Mouse (Mus musculus): ENCODE results near the gene Actr2. TPM values are rescaled to one million over a fixed set of nuclear protein-coding genes. Genes with fewer than 3 reads are reported as not detected.
A peak's percentile ranks its signal among the peaks of the same experiment; 100 is the strongest.
"Not testable (repeated sequence)": the region's sequence is repeated elsewhere in the genome, so short reads cannot be mapped to it uniquely, and the experiment has no call there.

The Actr2 gene
- 126 and 335 TPM in 2 replicates for polyA plus RNA-seq (2012; ENCODE audit: insufficient read depth, insufficient read length, low replicate concordance, missing spikeins)

DNA sequence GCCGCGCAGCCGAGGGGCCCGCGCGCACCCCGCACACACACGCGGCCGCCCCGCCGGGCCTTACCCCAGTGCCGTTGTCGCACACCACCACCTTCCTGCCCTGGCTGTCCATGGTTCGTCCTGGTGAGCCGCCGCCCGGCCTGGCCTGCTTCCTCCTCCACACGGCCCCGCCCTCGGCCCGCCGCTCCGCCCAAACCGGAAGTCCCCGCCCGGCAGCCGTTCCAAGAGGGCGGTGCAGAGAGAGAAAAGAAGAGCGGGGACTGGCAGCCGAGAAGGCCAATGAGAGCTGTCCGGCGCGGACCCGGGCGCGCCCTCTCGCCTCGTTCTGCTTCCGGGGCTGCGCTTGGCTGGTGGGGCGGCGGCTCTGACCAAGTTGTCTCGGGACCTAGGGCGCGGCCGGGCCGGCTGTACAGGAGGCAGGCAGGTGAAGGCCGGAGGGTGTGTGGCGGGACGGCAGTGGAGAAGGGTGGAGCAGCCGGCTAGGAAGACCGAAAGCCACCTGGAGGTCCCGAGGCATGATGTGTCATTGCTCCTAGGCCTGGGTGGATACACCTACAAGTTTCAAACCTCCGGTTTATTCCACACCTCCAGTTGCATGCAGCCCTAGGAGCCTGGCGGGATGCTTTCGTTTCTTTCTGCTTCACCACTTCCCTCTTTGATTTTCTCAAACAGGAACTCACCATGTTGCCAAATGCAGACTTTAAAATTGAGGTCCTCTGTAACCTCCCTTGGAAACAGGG is at the start of gene Actr2:
TSS of gene Actr2 (minus strand) at position 173 of the 740 bp plus-strand sequence.
- WGBS, result under 1% methylated on average over 44 of the region's 57 CpGs
- peak within 1 kb of the TSS; percentile 95 for H3K4me3 ChIP-seq (ENCODE audit: insufficient read depth, low read depth, low read length)
- TF ChIP-seq POLR2A (IDR thresholded peaks at IDR 0.05; ENCODE audit: insufficient read depth, low read depth, low read length) (peak; percentile 82), CTCF (IDR thresholded peaks at IDR 0.05; ENCODE audit: insufficient read depth, low read depth, low read length) (no peak)
- peak within 1 kb of the TSS; percentile 82 for H3K27ac ChIP-seq (ENCODE audit: insufficient read depth, low read depth, low read length)
- H3K4me1 ChIP-seq (ENCODE audit: control insufficient read depth, insufficient read depth, low read length), result peaks cover 6% of the 10 kb centered on the region; the same call in 1 of the 2 replicates

DNA sequence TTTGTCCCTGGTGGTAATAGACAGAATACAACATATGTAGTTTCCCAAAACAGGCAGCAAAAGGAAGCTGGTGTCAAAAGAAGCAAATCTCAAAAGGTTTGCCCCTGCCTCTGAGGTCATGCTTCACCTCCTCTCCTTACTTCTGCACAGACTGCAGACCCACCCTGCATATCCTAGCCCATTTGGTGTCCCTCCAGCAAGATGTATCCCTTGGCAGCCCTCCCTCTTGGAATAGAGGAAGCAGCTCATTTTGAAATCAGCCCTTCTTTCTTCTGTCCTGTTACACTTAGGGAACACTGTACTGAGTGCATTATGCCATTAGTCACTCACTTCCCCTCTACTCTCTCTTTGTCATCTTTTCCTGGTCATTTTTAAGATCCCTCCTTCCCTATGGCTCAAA is 46.2 kb upstream of the Actr2 start:
- TF ChIP-seq CTCF (IDR thresholded peaks at IDR 0.05; ENCODE audit: insufficient read depth, low read depth, low read length) (no peak), POLR2A (IDR thresholded peaks at IDR 0.05; ENCODE audit: insufficient read depth, low read depth, low read length) (no peak)
- Histone ChIP-seq H3K4me3 (ENCODE audit: insufficient read depth, low read depth, low read length) (no peak overlapping the region), H3K4me1 (ENCODE audit: control insufficient read depth, insufficient read depth, low read length) (no peaks in the 10 kb centered on the region), H3K27ac (ENCODE audit: insufficient read depth, low read depth, low read length) (no peak overlapping the region)

DNA sequence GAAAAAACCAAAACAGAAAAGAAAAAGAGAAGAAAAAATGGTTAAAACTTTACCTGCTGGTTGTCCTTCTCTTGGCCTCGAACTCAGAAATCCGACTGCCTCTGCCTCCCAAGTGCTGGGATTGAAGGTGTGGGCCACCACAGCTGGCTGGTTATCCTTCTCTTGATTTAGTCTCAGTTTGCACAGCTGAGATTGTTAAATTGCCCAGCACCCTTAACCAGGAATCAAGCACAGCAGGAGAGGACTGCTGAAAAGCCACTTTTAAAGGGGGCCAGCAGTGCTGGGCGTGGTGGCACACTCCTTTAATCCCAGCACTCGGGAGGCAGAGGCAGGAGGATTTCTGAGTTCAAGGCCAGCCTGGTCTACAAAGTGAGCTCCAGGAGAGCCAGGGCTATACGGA is 40.8 kb upstream of the Actr2 start:
- H3K27ac ChIP-seq (ENCODE audit: insufficient read depth, low read depth, low read length); H3K4me3 ChIP-seq (ENCODE audit: insufficient read depth, low read depth, low read length); H3K4me1 ChIP-seq (ENCODE audit: control insufficient read depth, insufficient read depth, low read length): not testable (repeated sequence)
- WGBS, result 93% methylated on average over 5 of the region's 5 CpGs

DNA sequence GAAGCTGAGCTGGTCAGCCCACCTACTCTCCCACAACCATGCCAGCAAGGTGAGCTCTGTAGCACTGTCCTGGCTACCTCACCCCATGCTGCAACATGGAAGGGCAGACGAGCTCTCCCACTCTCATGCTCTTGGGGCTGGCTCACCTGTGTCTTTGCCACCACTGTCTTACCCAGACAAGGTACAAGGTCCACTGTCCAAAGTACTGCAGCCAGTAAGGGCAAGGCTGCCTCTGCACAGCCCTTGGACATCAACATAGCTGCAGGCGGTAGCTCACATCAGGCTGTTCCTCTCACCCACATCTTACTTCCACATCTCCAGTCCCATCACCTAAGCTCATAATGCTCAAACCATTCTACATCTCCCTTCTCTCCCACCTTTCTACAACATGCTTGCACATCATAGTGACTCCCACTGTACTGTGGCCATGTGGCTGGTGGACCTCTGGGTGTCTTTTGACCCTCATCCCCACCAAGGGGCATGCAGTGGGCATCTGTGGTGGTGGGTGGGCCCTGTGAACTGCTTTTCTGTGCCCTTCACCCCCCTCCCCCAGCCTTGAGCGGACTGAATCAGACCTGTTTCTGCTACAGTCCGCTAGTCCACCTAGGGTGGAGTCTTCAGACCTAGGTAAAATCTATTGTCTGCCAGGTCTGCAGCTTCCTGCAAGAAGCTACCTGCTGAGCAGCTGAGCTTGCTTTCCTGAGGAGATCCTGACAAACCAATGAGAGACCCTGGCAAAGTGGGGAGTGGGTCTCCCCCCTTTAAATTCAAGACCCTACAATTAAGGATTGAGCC is 39.6 kb upstream of the Actr2 start:
- H3K27ac ChIP-seq (ENCODE audit: insufficient read depth, low read depth, low read length), result no peak overlapping the region
- 93% methylated on average over 4 of the region's 4 CpGs for whole genome bisulfite sequencing
- H3K4me3 ChIP-seq (ENCODE audit: insufficient read depth, low read depth, low read length), result no peak overlapping the region
- no peaks in the 10 kb centered on the region for H3K4me1 ChIP-seq (ENCODE audit: control insufficient read depth, insufficient read depth, low read length)
- TF ChIP-seq CTCF (IDR thresholded peaks at IDR 0.05; ENCODE audit: insufficient read depth, low read depth, low read length), result no peak
- no peak for TF ChIP-seq POLR2A (IDR thresholded peaks at IDR 0.05; ENCODE audit: insufficient read depth, low read depth, low read length)

DNA sequence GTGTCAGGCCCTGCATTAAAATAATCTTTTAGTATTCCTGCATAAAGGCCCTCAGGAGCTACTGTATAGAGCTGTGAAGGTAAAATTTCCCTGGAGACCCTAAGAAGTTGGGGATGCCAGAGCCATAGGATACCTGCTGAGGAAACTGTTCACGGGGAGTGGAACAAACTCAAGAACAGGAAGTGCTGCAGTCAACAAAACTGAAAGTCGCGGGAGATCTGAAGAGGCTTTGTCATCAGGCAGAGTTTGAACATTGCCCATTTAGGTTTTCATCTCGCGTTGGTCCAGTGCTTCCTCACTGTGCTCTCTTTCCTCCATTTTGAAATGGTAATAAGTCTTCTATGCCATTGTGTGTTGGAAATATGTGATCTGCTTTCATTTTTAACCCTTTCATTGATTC is 38.6 kb upstream of the Actr2 start:
- no peak overlapping the region for H3K27ac ChIP-seq (ENCODE audit: insufficient read depth, low read depth, low read length)
- H3K4me1 ChIP-seq (ENCODE audit: control insufficient read depth, insufficient read depth, low read length), result no peaks in the 10 kb centered on the region
- WGBS, result 89% methylated on average over 5 of the region's 5 CpGs
- TF ChIP-seq CTCF (IDR thresholded peaks at IDR 0.05; ENCODE audit: insufficient read depth, low read depth, low read length) (no peak), POLR2A (IDR thresholded peaks at IDR 0.05; ENCODE audit: insufficient read depth, low read depth, low read length) (no peak)
- H3K4me3 ChIP-seq (ENCODE audit: insufficient read depth, low read depth, low read length), result no peak overlapping the region

DNA sequence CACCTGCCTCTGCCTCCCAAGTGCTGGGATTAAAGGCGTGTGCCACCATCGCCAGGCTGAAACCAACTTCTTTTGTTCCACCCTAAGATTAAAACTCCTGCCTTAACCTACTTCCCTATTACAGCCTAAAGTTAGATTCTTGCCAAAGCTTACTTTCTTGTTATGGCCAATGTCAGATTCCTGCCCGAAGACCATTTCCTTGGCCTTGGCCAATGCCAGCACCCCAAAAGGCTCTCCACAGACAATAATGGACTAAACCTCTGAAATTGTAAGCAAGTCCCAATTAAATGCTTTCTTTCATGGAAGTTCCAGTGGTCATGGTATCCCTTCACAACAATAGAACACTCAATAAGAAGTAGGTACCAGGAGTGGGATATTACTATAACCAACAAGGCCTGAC is 37.2 kb upstream of the Actr2 start:
- 97% methylated on average over 3 of the region's 3 CpGs for WGBS
- no peaks in the 10 kb centered on the region for H3K4me1 ChIP-seq (ENCODE audit: control insufficient read depth, insufficient read depth, low read length)
- H3K4me3 ChIP-seq (ENCODE audit: insufficient read depth, low read depth, low read length), result no peak overlapping the region
- no peak overlapping the region for H3K27ac ChIP-seq (ENCODE audit: insufficient read depth, low read depth, low read length)
- TF ChIP-seq POLR2A (IDR thresholded peaks at IDR 0.05; ENCODE audit: insufficient read depth, low read depth, low read length) (no peak), CTCF (IDR thresholded peaks at IDR 0.05; ENCODE audit: insufficient read depth, low read depth, low read length) (no peak)

DNA sequence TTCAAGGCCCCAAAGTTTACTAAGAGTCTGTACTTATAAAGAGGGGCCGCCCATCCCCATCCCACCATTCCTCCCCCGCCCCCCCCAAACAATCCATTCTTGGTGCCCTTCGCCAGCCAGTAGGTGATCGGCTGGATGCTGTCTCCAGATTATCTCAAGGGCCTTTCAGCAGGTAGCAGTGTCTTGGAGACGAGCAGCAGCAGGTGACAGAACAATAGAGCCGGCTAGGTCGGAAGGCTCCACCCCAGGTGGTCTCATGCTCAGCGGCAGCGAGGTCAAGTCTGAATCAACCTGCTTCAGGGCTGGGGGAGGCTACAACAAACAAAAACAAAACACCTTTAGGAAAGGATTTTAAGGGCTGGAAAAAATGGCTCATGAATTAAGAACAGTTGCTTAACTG is 32.7 kb upstream of the Actr2 start:
- Histone ChIP-seq H3K4me3 (ENCODE audit: insufficient read depth, low read depth, low read length) (no peak overlapping the region), H3K27ac (ENCODE audit: insufficient read depth, low read depth, low read length) (no peak overlapping the region), H3K4me1 (ENCODE audit: control insufficient read depth, insufficient read depth, low read length) (no peaks in the 10 kb centered on the region)
- TF ChIP-seq POLR2A (IDR thresholded peaks at IDR 0.05; ENCODE audit: insufficient read depth, low read depth, low read length) (no peak), CTCF (IDR thresholded peaks at IDR 0.05; ENCODE audit: insufficient read depth, low read depth, low read length) (no peak)
- WGBS, result 42% methylated on average over 9 of the region's 9 CpGs

DNA sequence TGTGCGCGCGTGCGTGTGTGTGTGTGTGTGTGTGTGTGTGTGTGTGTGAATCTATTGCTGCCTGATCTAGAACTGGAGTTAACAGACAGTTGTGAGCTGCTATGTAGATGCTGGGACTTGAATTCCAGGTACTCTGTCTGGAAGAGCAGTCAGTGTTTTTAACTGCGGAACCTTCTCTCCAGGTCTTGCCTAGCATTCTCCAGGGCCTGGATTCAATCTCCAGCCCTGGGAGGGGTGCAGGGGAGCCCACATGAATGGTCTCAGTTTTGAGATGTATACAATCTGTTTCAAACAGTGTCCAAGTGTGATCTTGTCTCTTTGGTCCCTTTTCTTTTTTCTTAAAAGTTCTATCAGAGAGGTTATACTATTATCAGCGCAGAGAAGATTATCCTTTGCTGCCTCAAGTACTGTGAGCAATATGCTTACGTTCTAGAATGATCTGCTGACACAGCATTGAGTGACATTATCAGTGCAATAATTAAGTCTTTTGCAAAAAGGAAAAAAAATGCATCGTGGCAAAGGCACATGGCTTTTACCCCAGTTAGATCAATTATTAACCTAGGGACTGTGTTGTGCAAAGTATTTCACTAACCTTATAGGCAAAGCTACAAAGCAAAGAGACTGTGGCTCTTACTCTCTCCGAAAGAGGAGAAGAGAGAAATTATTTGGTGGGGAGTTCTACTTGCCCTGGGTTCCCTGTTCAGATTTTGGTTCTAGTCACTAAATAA is 32.0 kb upstream of the Actr2 start:
- Histone ChIP-seq H3K4me3 (ENCODE audit: insufficient read depth, low read depth, low read length) (no peak overlapping the region), H3K27ac (ENCODE audit: insufficient read depth, low read depth, low read length) (no peak overlapping the region), H3K4me1 (ENCODE audit: control insufficient read depth, insufficient read depth, low read length) (no peaks in the 10 kb centered on the region)
- no peak for TF ChIP-seq CTCF (IDR thresholded peaks at IDR 0.05; ENCODE audit: insufficient read depth, low read depth, low read length)
- 90% methylated on average over 9 of the region's 9 CpGs for WGBS

DNA sequence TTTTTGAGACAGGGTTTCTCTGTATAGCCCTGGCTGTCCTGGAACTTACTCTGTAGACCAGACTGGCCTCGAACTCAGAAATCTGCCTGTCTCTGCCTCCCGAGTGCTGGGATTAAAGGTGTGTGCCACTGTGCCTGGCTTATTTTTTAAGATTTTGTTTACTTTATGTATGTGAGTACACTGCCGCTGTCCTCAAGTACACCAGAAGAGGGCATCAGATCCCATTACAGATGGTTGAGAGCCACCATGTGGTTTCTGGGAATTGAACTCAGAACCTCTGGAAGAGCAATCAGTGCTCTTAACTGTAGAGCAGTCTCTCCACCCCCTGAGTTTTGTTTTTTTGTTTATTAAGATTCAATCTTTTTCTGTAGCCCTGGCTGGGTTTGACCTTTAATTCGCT is 31.0 kb upstream of the Actr2 start:
- not testable (repeated sequence) for H3K27ac ChIP-seq (ENCODE audit: insufficient read depth, low read depth, low read length); H3K4me1 ChIP-seq (ENCODE audit: control insufficient read depth, insufficient read depth, low read length); H3K4me3 ChIP-seq (ENCODE audit: insufficient read depth, low read depth, low read length)
- WGBS, result 95% methylated on average over 4 of the region's 4 CpGs
